Mouse (Mus musculus): ENCODE measurements around the gene 4933406M09Rik.

DNA sequence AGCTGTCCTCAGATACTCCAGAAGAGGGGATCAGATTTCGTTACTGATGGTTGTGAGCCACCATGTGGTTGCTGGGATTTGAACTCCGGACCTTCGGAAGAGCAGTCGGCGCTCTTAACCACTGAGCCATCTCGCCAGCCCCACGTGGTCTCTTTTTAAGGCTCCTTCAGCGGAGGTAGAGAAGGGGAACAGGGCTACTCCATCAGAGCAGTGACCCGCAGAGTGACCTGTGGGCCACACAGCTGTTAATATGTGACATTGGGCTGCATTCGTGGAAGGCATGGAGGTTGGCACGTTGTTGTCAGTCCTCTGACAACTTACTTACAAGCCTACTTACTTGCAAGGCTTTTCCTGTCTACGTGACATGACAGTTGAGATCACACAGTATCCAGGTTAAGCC lies 12.5 kb downstream of the 4933406M09Rik start:
- TF ChIP-seq CTCF (IDR thresholded peaks at IDR 0.05; ENCODE audit: low read depth): no peak
- no peak for TF ChIP-seq EP300 (optimal IDR thresholded peaks at IDR 0.05)

Measured in stomach, postnatal 0 days (tissue).